Mouse (Mus musculus) regulatory T cell (primary cell): ENCODE results near the gene Med9.

ENCODE experiments used
- in situ Hi-C: fragments of 300-600 bp; cut with MboI, MseI; formaldehyde crosslinking; loops from one replicate; pipeline ENCODE4 v1.15.1; 2025; ENCODE audit warnings: high pct_unique_total_duplicates

Med9 gene

GRCm38 (mm10) chr11:59947752-59948400 lies at the start of gene Med9:
Gene Med9 (plus strand): TSS chr11:59948206.
- in situ Hi-C loops, result no loop called here

- in situ Hi-C loops, result no loop called here
These were observed 48.0 kb upstream of the Med9 start for GRCm38 (mm10) chr11:59899711-59900685.

- in situ Hi-C loops, result no loop called here
These were observed 47.0 kb upstream of the Med9 start for GRCm38 (mm10) chr11:59900995-59901394.

GRCm38 (mm10) chr11:59902045-59902726 lies 45.8 kb upstream of the Med9 start:
- in situ Hi-C loops, result no loop called here

- in situ Hi-C loops, result no loop called here
These were observed 41.4 kb upstream of the Med9 start for GRCm38 (mm10) chr11:59906521-59907123.

- in situ Hi-C loops, result no loop called here
These were observed 39.6 kb upstream of the Med9 start for GRCm38 (mm10) chr11:59908446-59908845.

GRCm38 (mm10) chr11:59910586-59910985 lies 37.4 kb upstream of the Med9 start:
- in situ Hi-C loops, result no loop called here

- in situ Hi-C loops, result no loop called here
These were observed 36.5 kb upstream of the Med9 start for GRCm38 (mm10) chr11:59911523-59911922.

- in situ Hi-C loops, result no loop called here
These were observed 34.3 kb upstream of the Med9 start for GRCm38 (mm10) chr11:59913702-59914101.

- in situ Hi-C loops, result no loop called here
These were observed 30.0 kb upstream of the Med9 start for GRCm38 (mm10) chr11:59918014-59918413.

GRCm38 (mm10) chr11:59919401-59919800 lies 28.6 kb upstream of the Med9 start:
- in situ Hi-C loops, result no loop called here

GRCm38 (mm10) chr11:59920331-59920730 lies 27.7 kb upstream of the Med9 start:
- in situ Hi-C loops, result no loop called here

GRCm38 (mm10) chr11:59921265-59921664 lies 26.7 kb upstream of the Med9 start:
- in situ Hi-C loops, result no loop called here

- in situ Hi-C loops, result no loop called here
These were observed 18.0 kb upstream of the Med9 start for GRCm38 (mm10) chr11:59930031-59930430.

- in situ Hi-C loops, result no loop called here
These were observed 15.3 kb upstream of the Med9 start for GRCm38 (mm10) chr11:59932560-59933337.

- in situ Hi-C loops, result no loop called here
These were observed 14.1 kb upstream of the Med9 start for GRCm38 (mm10) chr11:59933943-59934342.

GRCm38 (mm10) chr11:59937023-59937422 lies 11.0 kb upstream of the Med9 start:
- in situ Hi-C loops, result no loop called here

GRCm38 (mm10) chr11:59937615-59938014 lies 10.4 kb upstream of the Med9 start:
- in situ Hi-C loops, result no loop called here

- in situ Hi-C loops, result no loop called here
These were observed 8.2 kb upstream of the Med9 start for GRCm38 (mm10) chr11:59939821-59940220.

GRCm38 (mm10) chr11:59940645-59941044 lies 7.4 kb upstream of the Med9 start:
- in situ Hi-C loops, result no loop called here

GRCm38 (mm10) chr11:59941391-59941790 lies 6.6 kb upstream of the Med9 start:
- in situ Hi-C loops, result no loop called here
